Mouse (Mus musculus): ENCODE results near the gene Cort. TPM values are rescaled to one million over a fixed set of nuclear protein-coding genes. Genes with fewer than 3 reads are reported as not detected.

The Cort gene
- polyA plus RNA-seq, 1 experiment from 2014 or later = 0.18 TPM

DNA sequence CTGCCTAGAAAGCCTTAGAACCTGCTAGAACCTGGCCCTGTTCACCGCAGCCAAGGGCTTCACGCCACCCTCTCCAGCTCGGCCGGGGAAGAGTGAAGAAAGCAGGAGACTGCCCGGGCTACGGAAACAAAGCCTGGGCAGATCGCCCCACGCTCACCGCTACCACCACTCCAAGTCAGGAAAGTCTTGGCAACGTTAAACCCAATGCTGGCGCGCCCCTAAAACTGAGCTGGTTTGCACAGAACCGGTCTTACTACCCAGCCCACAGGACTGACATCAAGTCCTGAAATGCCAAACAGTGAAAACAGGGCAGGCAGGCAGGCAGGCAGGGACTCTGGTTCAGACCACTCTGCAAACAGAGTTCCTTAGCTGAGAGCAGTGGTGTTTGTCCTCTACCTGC, 51.5 kb downstream of the Cort start:
- ATAC-seq (no peak), DNase-seq (ENCODE audit: low read depth, low spot score) (no peak)
- in situ Hi-C loops (cut with MboI; ENCODE audit: low pct_unique_long_range_greater_than_20kb) = loop anchor here (5.0 kb wide), 1 partner anchor 62 kb away; the partner anchor contains the start of gene Cenps
- ChIA-PET POLR2A (interaction anchor here (1.2 kb wide), 1 partner anchor 8 kb away, joined by 4 read pairs; no protein-coding TSS in a partner anchor), CTCF (interaction anchor here (1.0 to 2.5 kb wide), 4 partner anchors 11 to 371 kb away, joined by 3 to 6 read pairs (median 4); no protein-coding TSS in a partner anchor)
- H3K27me3 ChIP-seq = no peaks in the 10 kb centered on the region
- no peak for TF ChIP-seq CTCF (IDR thresholded peaks at IDR 0.05)

Other genes starting within 250 kb of the Cort start
- gene Pex14, start 26.9 kb downstream of the Cort start, polyA plus RNA-seq (2021) = 41.3 TPM
- gene Dffa, start 22.6 kb downstream of the Cort start, polyA plus RNA-seq (2021) = 16.3 TPM
- gene Cenps, start 10.9 kb upstream of the Cort start, polyA plus RNA-seq (2021) = 12.5 TPM
- 110 TPM for gene Pgd, start 40.0 kb upstream of the Cort start, polyA plus RNA-seq (2021)
- gene Kif1b, start 180.9 kb upstream of the Cort start, polyA plus RNA-seq (2021) = 32.9 TPM

Data from Patski (cell line).